Mouse (Mus musculus) neural tube, embryonic 13.5 days (tissue): ENCODE measurements around the gene Tmem106c. TPM values are rescaled to one million over a fixed set of nuclear protein-coding genes. Genes with fewer than 3 reads are reported as not detected.
A peak's percentile ranks its signal among the peaks of the same experiment; 100 is the strongest.

Experiments
- ATAC-seq: fragments of 200-750 bp; cut with Nextera tagmentation; 2 replicates; pipeline ENCODE4 v1.8.0; 2017; ENCODE audit warnings: low read depth, mild to moderate bottlenecking, moderate TSS enrichment, moderate library complexity
- H3K27ac ChIP-seq: fragments of 300-500 bp; sonication (generic); replicated peaks from 2 replicates; pipeline ENCODE4 v1.5.1; 2015; ENCODE audit warnings: moderate library complexity, mild to moderate bottlenecking, inconsistent platforms
- H3K27me3 ChIP-seq: fragments of 300-500 bp; sonication (generic); 2 replicates; pipeline ENCODE4 v1.6.1; 2015; ENCODE audit warnings: mild to moderate bottlenecking, inconsistent platforms
- H3K36me3 ChIP-seq: fragments of 300-500 bp; sonication (generic); 2 replicates; pipeline ENCODE4 v1.6.1; 2015; ENCODE audit warnings: mild to moderate bottlenecking, inconsistent platforms
- H3K4me1 ChIP-seq: fragments of 300-500 bp; sonication (generic); replicated peaks from 2 replicates; pipeline ENCODE4 v1.6.1; 2015; ENCODE audit warnings: inconsistent platforms
- H3K4me2 ChIP-seq: fragments of 300-500 bp; sonication (generic); 2 replicates; pipeline ENCODE4 v1.6.1; 2015; ENCODE audit warnings: inconsistent platforms, mild to moderate bottlenecking, moderate library complexity
- H3K4me3 ChIP-seq: fragments of 300-500 bp; sonication (generic); 2 replicates; pipeline ENCODE4 v1.5.1; 2015; ENCODE audit warnings: mild to moderate bottlenecking, inconsistent platforms
- H3K9ac ChIP-seq: fragments of 300-500 bp; sonication (generic); 2 replicates; pipeline ENCODE4 v1.6.1; 2015; ENCODE audit warnings: moderate library complexity, mild to moderate bottlenecking, inconsistent platforms
- H3K9me3 ChIP-seq: fragments of 300-500 bp; sonication (generic); 2 replicates; pipeline ENCODE4 v1.6.1; 2016; ENCODE audit warnings: inconsistent platforms
- WGBS: fragments of 180-500 bp; shearing (Covaris S2); methylation state at CpG from one replicate; pipeline ENCODE4 v1.1.7; 2015; 5-methylcytosine and 5-hydroxymethylcytosine counted together
- polyA plus RNA-seq: library from polyadenylated mRNA; unstranded; fragments of >200 nt; fragmentation: Nextera tagmentation; extraction: Ambion mirVana; gene quantifications from 2 replicates; pipeline ENCODE4 v1.2.1, GENCODE M21; 2015

The Tmem106c gene
- 45.0 and 49.3 TPM in 2 replicates for polyA plus RNA-seq

DNA sequence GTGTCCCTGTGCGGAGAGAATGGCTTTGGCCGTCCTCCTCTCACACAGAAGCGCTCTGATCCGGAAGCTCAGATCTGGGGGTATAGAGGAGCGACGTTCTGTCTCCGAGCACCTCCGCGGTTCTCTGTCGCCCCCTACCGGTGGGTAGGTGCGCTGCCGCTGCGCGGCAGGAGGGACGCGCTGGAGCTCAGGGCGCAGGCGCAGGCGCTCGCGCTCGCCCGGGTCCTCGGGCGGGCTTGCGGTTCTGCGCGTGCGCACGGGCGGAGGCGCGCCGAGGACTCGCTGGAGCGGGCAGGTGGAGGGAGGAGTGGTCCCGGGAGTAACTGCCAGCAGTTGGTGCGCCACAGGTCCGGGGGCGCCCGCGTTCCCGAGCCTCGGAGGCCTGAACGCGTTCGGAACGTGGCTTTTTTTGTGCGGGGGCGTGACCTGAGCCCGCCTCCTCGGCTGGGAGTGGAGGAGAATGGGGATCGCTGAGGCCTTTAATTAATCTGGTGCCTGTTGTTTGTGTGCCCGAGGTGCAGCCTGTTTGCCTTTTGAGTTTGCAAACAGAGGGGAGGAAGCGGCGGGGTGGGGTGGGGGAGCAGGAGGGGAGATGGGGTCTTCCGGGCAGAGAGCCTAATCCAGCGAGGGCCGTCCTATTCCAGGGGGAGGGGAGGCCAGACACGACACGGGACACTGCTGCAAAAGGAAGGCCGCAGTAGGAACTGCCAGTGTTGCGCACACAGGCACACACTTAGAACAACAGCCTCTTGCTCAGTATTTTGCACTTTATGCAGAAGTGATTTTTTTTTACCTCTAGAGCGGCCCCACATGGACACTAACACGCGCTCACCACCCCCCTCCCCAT, at the start of gene Tmem106c:
Gene Tmem106c (plus strand): TSS at position 212 of the 847 bp plus-strand sequence.
- peak within 1 kb of the TSS; percentile 82 for H3K9ac ChIP-seq
- H3K4me1 ChIP-seq = peaks cover 27% of the 10 kb centered on the region
- peak within 1 kb of the TSS; percentile 64 for H3K4me3 ChIP-seq
- no peaks in the 10 kb centered on the region for H3K9me3 ChIP-seq
- peak; percentile 93 for ATAC-seq
- peak within 1 kb of the TSS; percentile 82 for H3K4me2 ChIP-seq
- WGBS = under 1% methylated on average over 65 of the region's 67 CpGs
- no peaks in the 10 kb centered on the region for H3K27me3 ChIP-seq
- H3K36me3 ChIP-seq = peaks cover 14% of the 10 kb centered on the region
- peak within 1 kb of the TSS; percentile 87 for H3K27ac ChIP-seq

DNA sequence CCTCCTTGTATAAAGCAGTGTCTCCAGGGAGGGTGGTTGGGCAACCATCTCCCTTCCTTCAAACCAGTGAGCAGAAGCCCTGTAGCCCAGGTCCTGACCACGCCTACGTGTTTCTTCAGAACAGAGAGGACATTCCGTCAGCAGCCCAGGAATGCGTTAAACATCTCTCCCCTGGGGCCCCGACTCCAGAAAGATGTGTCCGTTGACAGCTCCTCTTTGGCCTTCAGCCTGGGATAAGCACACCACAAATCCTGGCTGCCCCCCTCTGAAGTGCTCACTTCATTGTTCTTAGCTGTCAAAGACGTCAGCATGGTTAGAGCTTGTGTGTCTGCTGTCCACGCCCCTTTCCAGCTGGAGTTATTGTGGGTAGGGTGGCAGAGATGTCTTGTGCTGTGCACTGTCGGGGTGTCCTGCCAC, 49.7 kb upstream of the Tmem106c start:
- 24% methylated on average over 9 of the region's 9 CpGs for WGBS
- Histone ChIP-seq H3K4me2 (no peak overlapping the region), H3K9me3 (no peaks in the 10 kb centered on the region), H3K9ac (no peak overlapping the region), H3K27me3 (peaks cover 16% of the 10 kb centered on the region), H3K36me3 (no peaks in the 10 kb centered on the region), H3K4me3 (no peak overlapping the region), H3K27ac (no peak overlapping the region), H3K4me1 (no peaks in the 10 kb centered on the region; the same call in 1 of the 2 replicates)
- ATAC-seq = no peak

DNA sequence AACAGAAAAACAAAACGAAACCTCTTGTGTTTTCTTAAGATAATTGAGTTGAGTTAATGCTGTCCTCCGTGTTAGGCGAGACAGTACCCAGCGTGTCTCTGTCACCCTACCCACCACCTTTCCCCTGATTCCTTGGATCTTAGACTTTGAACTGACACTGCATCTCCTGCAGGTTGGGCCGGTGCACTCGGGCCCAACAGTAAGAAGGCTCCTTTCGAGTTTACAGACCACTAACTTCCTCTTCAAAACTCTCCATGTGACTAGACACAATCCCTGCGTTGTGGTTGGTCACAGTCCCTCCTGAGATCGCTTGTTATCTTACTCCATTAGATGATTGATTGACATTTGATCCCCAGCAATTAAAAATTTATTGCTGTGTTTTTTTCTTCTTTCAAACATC, 46.0 kb upstream of the Tmem106c start:
- Histone ChIP-seq H3K4me1 (no peaks in the 10 kb centered on the region; the same call in 1 of the 2 replicates), H3K36me3 (no peaks in the 10 kb centered on the region), H3K27me3 (no peaks in the 10 kb centered on the region), H3K4me3 (no peak overlapping the region), H3K9ac (no peak overlapping the region), H3K9me3 (no peaks in the 10 kb centered on the region), H3K4me2 (no peak overlapping the region), H3K27ac (no peak overlapping the region)
- 86% methylated on average over 9 of the region's 9 CpGs for WGBS
- ATAC-seq = no peak

DNA sequence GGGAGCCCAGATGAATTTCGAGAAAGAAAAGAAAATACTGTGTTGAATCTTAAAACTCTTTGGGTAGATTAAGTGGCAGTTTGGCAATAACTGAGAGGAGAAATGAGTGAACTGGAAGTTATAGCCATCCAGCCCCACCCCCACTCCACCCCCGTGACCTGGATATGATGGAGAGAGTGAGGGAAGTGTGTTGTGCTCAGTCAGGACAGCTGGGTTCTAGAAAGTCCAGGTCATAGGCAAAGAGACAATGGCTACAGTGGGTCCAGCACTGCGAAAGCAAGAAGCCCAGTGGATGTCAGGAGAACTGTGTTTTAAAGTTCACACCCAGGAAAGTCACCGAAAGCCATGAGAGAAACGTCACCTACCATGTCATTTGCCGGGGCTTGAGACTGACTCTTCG, 44.8 kb upstream of the Tmem106c start:
- no peak overlapping the region for H3K4me2 ChIP-seq
- no peak overlapping the region for H3K4me3 ChIP-seq
- 84% methylated on average over 7 of the region's 7 CpGs for WGBS
- no peak overlapping the region for H3K27ac ChIP-seq
- no peaks in the 10 kb centered on the region for H3K27me3 ChIP-seq
- no peaks in the 10 kb centered on the region for H3K9me3 ChIP-seq
- no peaks in the 10 kb centered on the region for H3K36me3 ChIP-seq
- ATAC-seq = no peak
- H3K9ac ChIP-seq = no peak overlapping the region
- H3K4me1 ChIP-seq = no peaks in the 10 kb centered on the region; the same call in 1 of the 2 replicates

DNA sequence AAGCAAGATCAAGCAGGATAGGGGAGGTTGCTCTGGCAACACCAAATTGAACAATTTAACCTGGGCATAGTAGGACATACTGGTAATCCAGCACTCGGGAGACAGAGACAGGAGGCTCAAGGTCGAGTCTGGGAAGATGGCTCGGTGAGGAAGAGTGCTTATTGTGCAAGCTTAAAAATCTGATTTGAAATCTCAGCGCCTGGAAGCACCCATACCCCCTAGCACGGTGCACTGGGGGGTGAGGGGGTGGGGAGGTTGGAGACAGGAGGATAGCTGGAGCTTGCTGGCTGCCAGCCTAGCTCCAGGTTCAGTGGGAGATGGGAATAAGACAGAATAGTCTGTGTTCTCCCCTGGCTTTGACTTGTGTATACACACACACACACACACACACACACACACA, 43.7 kb upstream of the Tmem106c start:
- Histone ChIP-seq H3K36me3 (no peaks in the 10 kb centered on the region), H3K4me3 (no peak overlapping the region), H3K4me1 (no peaks in the 10 kb centered on the region), H3K4me2 (no peak overlapping the region), H3K9ac (no peak overlapping the region), H3K27ac (no peak overlapping the region), H3K9me3 (no peaks in the 10 kb centered on the region), H3K27me3 (no peaks in the 10 kb centered on the region)
- WGBS = 76% methylated on average over 5 of the region's 5 CpGs
- ATAC-seq = no peak

DNA sequence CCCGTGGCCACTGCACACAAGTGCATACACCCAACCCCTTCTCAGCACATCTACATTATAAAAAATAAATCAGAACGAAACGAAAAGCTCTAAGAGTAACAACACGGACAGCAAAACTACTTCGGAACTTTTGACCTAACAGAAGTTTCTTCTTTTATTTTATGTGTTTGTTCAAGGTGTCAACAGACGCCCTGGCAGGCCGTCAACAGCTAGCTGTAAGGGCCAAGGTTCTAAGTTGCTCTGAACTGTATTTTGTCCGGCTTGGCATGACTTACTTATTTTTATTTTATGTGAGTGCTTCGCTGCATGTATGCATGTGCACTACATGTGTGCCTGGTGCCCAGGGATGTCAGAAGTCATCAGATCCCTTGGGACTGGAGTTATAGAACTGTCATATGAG, 42.2 kb upstream of the Tmem106c start:
- H3K4me3 ChIP-seq = no peak overlapping the region
- H3K27ac ChIP-seq = no peak overlapping the region
- H3K4me1 ChIP-seq = no peaks in the 10 kb centered on the region
- H3K9me3 ChIP-seq = no peaks in the 10 kb centered on the region
- no peaks in the 10 kb centered on the region for H3K27me3 ChIP-seq
- no peak overlapping the region for H3K4me2 ChIP-seq
- H3K9ac ChIP-seq = no peak overlapping the region
- no peaks in the 10 kb centered on the region for H3K36me3 ChIP-seq
- no peak for ATAC-seq
- WGBS = 93% methylated on average over 9 of the region's 9 CpGs

DNA sequence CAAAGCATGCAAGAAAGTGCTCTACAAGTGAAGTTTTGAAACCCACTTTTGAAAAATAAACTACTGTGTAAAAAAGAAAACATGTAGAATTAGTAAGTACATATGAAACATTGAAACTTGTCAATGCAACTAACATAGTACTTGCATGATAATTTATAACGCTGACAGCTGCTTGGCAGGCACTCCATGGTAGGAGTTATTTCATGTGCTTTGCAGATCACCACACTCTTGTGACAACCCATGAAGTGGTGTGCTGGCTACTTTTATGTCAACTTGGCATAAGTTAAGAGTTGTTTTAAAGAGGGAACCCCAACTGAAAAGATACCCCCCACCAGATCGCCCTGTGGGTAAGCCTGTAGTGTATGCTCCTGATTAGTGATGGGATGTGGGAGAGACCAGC, 41.6 kb upstream of the Tmem106c start:
- H3K9ac ChIP-seq = no peak overlapping the region
- no peak overlapping the region for H3K27ac ChIP-seq
- H3K4me3 ChIP-seq = no peak overlapping the region
- H3K27me3 ChIP-seq = no peaks in the 10 kb centered on the region
- no peak for ATAC-seq
- no peaks in the 10 kb centered on the region for H3K4me1 ChIP-seq
- WGBS = 89% methylated on average over 2 of the region's 2 CpGs
- no peaks in the 10 kb centered on the region for H3K36me3 ChIP-seq
- no peak overlapping the region for H3K4me2 ChIP-seq
- H3K9me3 ChIP-seq = no peaks in the 10 kb centered on the region

DNA sequence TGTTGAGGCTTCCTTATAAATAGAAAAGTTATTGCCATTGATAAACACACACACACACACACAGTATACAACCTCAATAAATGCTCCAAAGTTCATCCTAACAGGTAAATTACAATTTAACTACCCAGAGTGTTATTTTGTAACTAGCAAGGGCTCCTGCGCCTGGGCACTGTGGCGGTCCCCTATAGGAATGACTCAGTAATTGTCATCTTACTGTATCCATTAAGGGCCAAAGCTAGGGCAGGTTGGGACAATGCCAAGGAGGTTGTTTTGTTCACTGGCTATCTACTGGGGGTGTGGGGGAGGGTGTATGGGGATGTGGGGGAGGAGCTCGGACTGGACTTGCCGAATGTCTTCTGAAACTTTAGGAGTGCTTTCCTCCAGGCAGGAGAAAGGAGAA, 37.0 kb upstream of the Tmem106c start:
- Histone ChIP-seq H3K4me3 (no peak overlapping the region), H3K27ac (no peak overlapping the region), H3K4me2 (no peak overlapping the region), H3K9me3 (no peaks in the 10 kb centered on the region), H3K9ac (no peak overlapping the region), H3K36me3 (no peaks in the 10 kb centered on the region), H3K27me3 (no peaks in the 10 kb centered on the region), H3K4me1 (no peaks in the 10 kb centered on the region)
- ATAC-seq = no peak
- 54% methylated on average over 4 of the region's 4 CpGs for WGBS

DNA sequence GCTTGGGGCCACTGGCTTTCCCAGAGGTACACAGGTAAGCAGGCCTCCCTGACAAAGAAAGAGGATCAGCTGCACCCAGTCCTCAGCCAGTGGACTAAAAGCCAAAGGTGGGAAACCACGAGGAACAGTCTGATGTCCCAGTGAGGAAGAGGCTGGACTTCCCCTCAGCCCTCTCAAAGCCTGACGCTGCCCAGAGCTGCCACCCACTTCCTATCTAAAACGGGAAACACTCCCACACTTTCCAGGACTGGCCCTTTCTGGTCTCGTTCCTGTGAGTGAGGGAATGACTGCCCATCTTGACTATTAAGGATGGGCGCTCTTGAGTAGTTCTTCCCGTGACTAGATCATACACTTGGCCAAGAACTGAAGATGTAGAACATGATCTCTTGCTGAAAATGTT, 36.2 kb upstream of the Tmem106c start:
- H3K27ac ChIP-seq = no peak overlapping the region
- H3K9ac ChIP-seq = no peak overlapping the region
- ATAC-seq = no peak
- H3K4me2 ChIP-seq = no peak overlapping the region
- H3K27me3 ChIP-seq = no peaks in the 10 kb centered on the region
- no peak overlapping the region for H3K4me3 ChIP-seq
- WGBS = 80% methylated on average over 6 of the region's 6 CpGs
- no peaks in the 10 kb centered on the region for H3K36me3 ChIP-seq
- H3K4me1 ChIP-seq = no peaks in the 10 kb centered on the region
- no peaks in the 10 kb centered on the region for H3K9me3 ChIP-seq

DNA sequence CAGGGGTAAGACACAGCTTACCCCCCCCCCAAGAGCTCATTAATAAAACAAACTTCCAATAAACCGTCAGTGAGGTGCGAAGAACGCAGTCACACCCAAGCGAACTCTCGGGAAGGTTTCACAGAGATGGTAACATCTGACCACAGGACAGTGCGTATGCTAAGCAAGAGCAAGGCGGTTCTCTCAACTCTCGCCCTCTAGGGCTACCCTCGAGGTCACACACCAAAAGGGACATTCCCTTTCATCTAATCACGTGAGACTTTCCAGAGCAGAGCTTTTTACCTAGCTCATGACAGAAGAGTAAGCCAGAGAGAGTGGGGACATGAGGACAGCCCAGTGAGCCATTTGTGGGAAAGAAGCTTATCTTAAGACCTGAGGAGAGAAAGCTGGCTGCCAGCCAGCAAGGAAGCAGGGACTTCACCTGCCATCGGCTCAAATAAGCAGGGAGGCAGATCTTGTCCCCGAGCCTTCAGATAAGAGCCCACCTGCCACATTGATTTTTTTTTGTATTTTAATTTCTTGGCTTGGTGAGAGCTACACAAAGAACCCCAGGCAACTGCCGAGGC, 34.7 kb upstream of the Tmem106c start:
- Histone ChIP-seq H3K9me3 (no peaks in the 10 kb centered on the region), H3K4me1 (no peaks in the 10 kb centered on the region), H3K4me2 (no peak overlapping the region), H3K9ac (no peak overlapping the region), H3K4me3 (no peak overlapping the region), H3K27ac (no peak overlapping the region), H3K27me3 (no peaks in the 10 kb centered on the region), H3K36me3 (no peaks in the 10 kb centered on the region)
- WGBS = 70% methylated on average over 13 of the region's 13 CpGs
- no peak for ATAC-seq

DNA sequence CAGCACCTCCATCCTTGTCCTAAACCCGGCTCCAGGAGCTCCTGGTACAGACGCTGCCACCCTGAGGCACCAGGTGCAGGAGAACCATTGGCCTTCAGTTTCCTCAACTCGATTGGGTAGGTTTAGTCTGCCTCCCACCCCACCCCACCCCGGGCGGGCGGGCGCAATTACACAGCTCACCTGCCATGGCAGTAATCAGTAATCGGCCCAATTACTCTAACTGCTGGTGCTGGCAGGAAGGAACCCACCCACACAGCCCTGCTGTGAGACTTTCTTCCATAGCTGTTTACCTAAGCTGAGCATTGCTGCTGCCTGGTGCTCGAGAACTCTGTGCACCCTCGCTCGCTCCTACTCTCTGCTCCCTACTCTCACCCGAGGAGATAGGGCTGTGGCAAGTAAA, 31.6 kb upstream of the Tmem106c start:
- Histone ChIP-seq H3K27ac (no peak overlapping the region), H3K9ac (no peak overlapping the region), H3K4me2 (no peak overlapping the region), H3K4me1 (no peaks in the 10 kb centered on the region), H3K36me3 (no peaks in the 10 kb centered on the region), H3K9me3 (no peaks in the 10 kb centered on the region), H3K4me3 (no peak overlapping the region), H3K27me3 (no peaks in the 10 kb centered on the region)
- WGBS = 77% methylated on average over 12 of the region's 12 CpGs
- ATAC-seq = no peak

DNA sequence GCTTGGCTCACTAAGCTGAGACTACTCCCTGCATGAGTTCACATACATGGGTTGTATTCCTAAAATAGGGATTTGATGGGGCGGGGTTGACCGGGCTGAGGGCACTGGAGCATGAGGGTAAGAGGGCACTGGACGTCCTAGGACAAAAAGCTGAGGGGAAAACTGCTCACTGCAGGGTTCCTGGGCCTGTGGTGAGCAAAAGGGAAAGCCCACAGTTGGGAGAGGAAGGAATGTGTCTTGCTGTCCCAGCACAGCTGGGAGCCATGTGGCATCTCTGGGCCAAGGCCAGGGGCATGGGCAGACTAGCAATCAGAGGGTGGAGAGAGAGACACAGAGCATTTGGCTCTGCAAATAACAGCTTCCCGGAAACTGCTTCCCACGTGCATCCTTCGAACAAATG, 25.4 kb upstream of the Tmem106c start:
- H3K4me2 ChIP-seq = no peak overlapping the region
- no peak overlapping the region for H3K27ac ChIP-seq
- no peak overlapping the region for H3K4me3 ChIP-seq
- no peaks in the 10 kb centered on the region for H3K9me3 ChIP-seq
- no peaks in the 10 kb centered on the region for H3K27me3 ChIP-seq
- ATAC-seq = no peak
- WGBS = 63% methylated on average over 6 of the region's 6 CpGs
- no peaks in the 10 kb centered on the region for H3K36me3 ChIP-seq
- H3K4me1 ChIP-seq = no peaks in the 10 kb centered on the region
- no peak overlapping the region for H3K9ac ChIP-seq
